Mouse (Mus musculus): ENCODE results near the gene Slc22a15. TPM values are rescaled to one million over a fixed set of nuclear protein-coding genes. Genes with fewer than 3 reads are reported as not detected.

The Slc22a15 gene
- polyA plus RNA-seq, 1 experiment from 2014 or later, result 4.5 TPM

- Histone ChIP-seq H3K9me3 (no peaks in the 10 kb centered on the region), H3K4me1 (0 out of 2 replicates have a peak, but pooled peaks cover 3% of the 10 kb centered on the region), H3K27ac (replicated peaks) (no peak overlapping the region), H3K9ac (replicated peaks) (no peak overlapping the region), H3K36me3 (no peaks in the 10 kb centered on the region), H3K27me3 (no peaks in the 10 kb centered on the region), H3K4me2 (replicated peaks) (no peak overlapping the region), H3K4me3 (no peak overlapping the region)
- no peak for ATAC-seq (replicated peaks)
- WGBS, result 84% methylated on average over 4 of the region's 4 CpGs
These were observed 16.2 kb upstream of the Slc22a15 start for GRCm38 (mm10) chr3:101940418-101940817.

GRCm38 (mm10) chr3:101939865-101940264, 15.6 kb upstream of the Slc22a15 start:
- 88% methylated on average over 3 of the region's 3 CpGs for WGBS
- no peak for ATAC-seq (replicated peaks)

GRCm38 (mm10) chr3:101939152-101939551, 14.9 kb upstream of the Slc22a15 start:
- Histone ChIP-seq H3K9me3 (no peaks in the 10 kb centered on the region), H3K9ac (replicated peaks) (no peak overlapping the region), H3K4me3 (no peak overlapping the region), H3K27me3 (no peaks in the 10 kb centered on the region), H3K4me1 (0 out of 2 replicates have a peak, but pooled peaks cover 3% of the 10 kb centered on the region), H3K27ac (replicated peaks) (no peak overlapping the region), H3K36me3 (no peaks in the 10 kb centered on the region), H3K4me2 (replicated peaks) (no peak overlapping the region)
- 80% methylated on average over 7 of the region's 7 CpGs for WGBS
- no peak for ATAC-seq (replicated peaks)

More at GRCm38 (mm10) chr3:101939865-101940264, 15.6 kb upstream of the Slc22a15 start:
- H3K4me2 ChIP-seq (replicated peaks), result no peak overlapping the region
- H3K36me3 ChIP-seq, result no peaks in the 10 kb centered on the region
- no peak overlapping the region for H3K9ac ChIP-seq (replicated peaks)
- 0 out of 2 replicates have a peak, but pooled peaks cover 3% of the 10 kb centered on the region for H3K4me1 ChIP-seq
- no peaks in the 10 kb centered on the region for H3K9me3 ChIP-seq
- H3K27ac ChIP-seq (replicated peaks), result no peak overlapping the region
- no peak overlapping the region for H3K4me3 ChIP-seq
- H3K27me3 ChIP-seq, result no peaks in the 10 kb centered on the region

- no peak for ATAC-seq (replicated peaks)
- Histone ChIP-seq H3K9me3 (no peaks in the 10 kb centered on the region), H3K27me3 (no peaks in the 10 kb centered on the region), H3K9ac (replicated peaks) (no peak overlapping the region), H3K4me3 (no peak overlapping the region), H3K27ac (replicated peaks) (no peak overlapping the region), H3K36me3 (no peaks in the 10 kb centered on the region), H3K4me1 (0 out of 2 replicates have a peak, but pooled peaks cover 3% of the 10 kb centered on the region), H3K4me2 (replicated peaks) (no peak overlapping the region)
- 32% methylated on average over 3 of the region's 3 CpGs for WGBS
These were observed 12.1 kb upstream of the Slc22a15 start for GRCm38 (mm10) chr3:101936369-101936768.

- H3K27ac ChIP-seq (replicated peaks), result no peak overlapping the region
- no peak overlapping the region for H3K9ac ChIP-seq (replicated peaks)
- H3K36me3 ChIP-seq, result no peaks in the 10 kb centered on the region
- no peak overlapping the region for H3K4me2 ChIP-seq (replicated peaks)
- H3K27me3 ChIP-seq, result no peaks in the 10 kb centered on the region
- H3K4me1 ChIP-seq, result 0 out of 2 replicates have a peak, but pooled peaks cover 8% of the 10 kb centered on the region
- WGBS, result 93% methylated on average over 2 of the region's 2 CpGs
- H3K9me3 ChIP-seq, result no peaks in the 10 kb centered on the region
- ATAC-seq (replicated peaks), result no peak
- H3K4me3 ChIP-seq, result no peak overlapping the region
These were observed 9.6 kb upstream of the Slc22a15 start for GRCm38 (mm10) chr3:101933820-101934219.

DNA sequence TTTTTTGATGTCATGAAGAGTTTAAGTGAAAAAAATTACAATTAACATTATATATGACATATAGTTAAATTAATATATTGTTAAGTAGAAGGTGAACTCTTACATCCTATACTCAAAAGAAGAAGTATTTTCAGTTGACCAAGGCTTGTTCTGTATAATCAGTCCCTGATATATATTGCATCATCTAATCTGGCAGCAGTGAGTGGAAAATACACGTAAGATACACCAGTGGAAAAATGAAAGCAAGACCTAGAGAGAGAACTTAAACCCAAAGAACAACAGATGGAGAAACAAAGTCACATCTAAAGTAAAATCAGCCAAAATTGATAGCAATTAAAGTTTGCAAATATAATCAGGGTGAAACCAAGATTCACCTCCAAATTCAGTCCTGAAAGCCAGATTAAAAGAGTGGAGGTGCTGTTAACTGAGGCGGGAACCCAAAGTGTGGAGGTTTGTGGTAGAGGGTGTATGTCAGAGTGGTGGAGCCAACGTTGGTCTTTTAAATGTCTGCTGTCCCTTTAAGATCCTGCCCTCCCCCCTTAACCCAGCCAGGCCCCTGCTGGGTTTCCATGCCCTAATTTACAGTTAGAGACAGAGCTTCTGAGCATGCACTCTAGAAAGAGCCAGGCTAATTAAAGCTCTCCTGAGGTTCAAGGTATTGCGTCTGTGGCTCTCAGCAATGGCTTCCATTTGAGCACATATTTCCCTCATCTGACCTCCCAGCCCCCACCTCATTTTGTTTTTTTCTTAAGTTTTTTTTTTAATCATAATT, 5.0 kb upstream of the Slc22a15 start:
- H3K9ac ChIP-seq (replicated peaks), result no peak overlapping the region
- no peak overlapping the region for H3K4me2 ChIP-seq (replicated peaks)
- no peak overlapping the region for H3K4me3 ChIP-seq
- no peaks in the 10 kb centered on the region for H3K27me3 ChIP-seq
- WGBS, result 41% methylated on average over 4 of the region's 4 CpGs
- no peaks in the 10 kb centered on the region for H3K36me3 ChIP-seq
- peaks cover 19% of the 10 kb centered on the region for H3K4me1 ChIP-seq
- ATAC-seq (replicated peaks), result no peak
- no peaks in the 10 kb centered on the region for H3K9me3 ChIP-seq
- H3K27ac ChIP-seq (replicated peaks), result no peak overlapping the region

DNA sequence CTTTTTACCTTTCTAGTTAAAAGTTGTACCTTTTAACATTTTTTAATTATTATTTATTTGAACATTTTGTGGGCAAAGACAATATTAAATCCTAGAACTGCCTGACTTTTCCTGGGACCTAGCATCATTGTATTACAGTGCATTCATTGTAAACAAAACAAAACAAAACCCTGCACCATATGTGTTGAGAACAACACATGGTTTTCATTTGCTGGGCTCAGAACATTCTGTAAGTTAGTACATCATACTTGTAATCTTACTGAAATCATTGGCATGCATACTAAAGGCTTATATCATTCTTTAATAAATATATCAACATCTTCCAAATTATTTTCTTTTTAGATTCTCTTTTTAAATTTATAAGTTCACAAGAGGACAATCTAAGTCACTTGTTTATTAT, 2.4 kb upstream of the Slc22a15 start:
- no peak for ATAC-seq (replicated peaks)
- Histone ChIP-seq H3K9ac (replicated peaks) (no peak overlapping the region), H3K27ac (replicated peaks) (no peak overlapping the region), H3K4me2 (replicated peaks) (no peak overlapping the region), H3K36me3 (no peaks in the 10 kb centered on the region), H3K4me3 (no peak overlapping the region), H3K4me1 (peaks cover 22% of the 10 kb centered on the region), H3K9me3 (no peaks in the 10 kb centered on the region), H3K27me3 (no peaks in the 10 kb centered on the region)

DNA sequence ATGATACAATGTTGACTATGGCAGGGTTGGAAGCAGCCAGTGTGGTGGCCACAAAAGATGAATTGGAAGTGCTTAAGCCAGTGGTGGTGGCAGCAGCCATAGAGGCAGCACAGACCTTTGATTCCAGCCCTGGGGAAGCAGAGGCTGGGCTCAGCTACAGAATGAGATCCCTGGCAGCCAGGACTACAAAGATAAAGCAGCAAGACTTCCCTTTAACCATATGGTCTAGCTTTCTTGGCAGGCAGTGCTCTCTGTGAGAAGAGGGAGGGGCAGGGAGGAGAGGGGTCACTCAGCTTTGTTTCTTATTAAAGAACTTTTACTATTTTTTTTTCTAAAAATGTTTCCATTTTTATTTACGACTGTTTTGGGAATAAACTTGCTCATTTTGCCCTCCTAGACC, 1.4 kb upstream of the Slc22a15 start:
- no peaks in the 10 kb centered on the region for H3K27me3 ChIP-seq
- H3K36me3 ChIP-seq, result no peaks in the 10 kb centered on the region
- H3K4me1 ChIP-seq, result peaks cover 21% of the 10 kb centered on the region
- peak overlapping the region; percentile 19 for H3K27ac ChIP-seq (replicated peaks)
- no peak overlapping the region for H3K4me2 ChIP-seq (replicated peaks)
- H3K4me3 ChIP-seq, result no peak overlapping the region
- H3K9ac ChIP-seq (replicated peaks), result no peak overlapping the region
- 56% methylated on average over 1 of the region's 1 CpGs for WGBS
- no peaks in the 10 kb centered on the region for H3K9me3 ChIP-seq
- ATAC-seq (replicated peaks), result peak; percentile 30

GRCm38 (mm10) chr3:101922366-101922765, 1.9 kb downstream of the Slc22a15 start:
- H3K27ac ChIP-seq (replicated peaks), result no peak overlapping the region
- ATAC-seq (replicated peaks), result no peak
- no peaks in the 10 kb centered on the region for H3K9me3 ChIP-seq
- no peak overlapping the region for H3K4me3 ChIP-seq
- H3K4me2 ChIP-seq (replicated peaks), result no peak overlapping the region
- WGBS, result 86% methylated on average over 7 of the region's 7 CpGs
- H3K27me3 ChIP-seq, result no peaks in the 10 kb centered on the region
- H3K4me1 ChIP-seq, result peaks cover 17% of the 10 kb centered on the region
- no peaks in the 10 kb centered on the region for H3K36me3 ChIP-seq
- no peak overlapping the region for H3K9ac ChIP-seq (replicated peaks)

- Histone ChIP-seq H3K9me3 (no peaks in the 10 kb centered on the region), H3K36me3 (no peaks in the 10 kb centered on the region), H3K4me1 (peaks cover 6% of the 10 kb centered on the region), H3K27ac (replicated peaks) (no peak overlapping the region), H3K27me3 (no peaks in the 10 kb centered on the region), H3K4me3 (no peak overlapping the region), H3K4me2 (replicated peaks) (no peak overlapping the region), H3K9ac (replicated peaks) (no peak overlapping the region)
- WGBS, result 96% methylated on average over 3 of the region's 3 CpGs
- no peak for ATAC-seq (replicated peaks)
These were observed 5.7 kb downstream of the Slc22a15 start for GRCm38 (mm10) chr3:101918526-101918925.

DNA sequence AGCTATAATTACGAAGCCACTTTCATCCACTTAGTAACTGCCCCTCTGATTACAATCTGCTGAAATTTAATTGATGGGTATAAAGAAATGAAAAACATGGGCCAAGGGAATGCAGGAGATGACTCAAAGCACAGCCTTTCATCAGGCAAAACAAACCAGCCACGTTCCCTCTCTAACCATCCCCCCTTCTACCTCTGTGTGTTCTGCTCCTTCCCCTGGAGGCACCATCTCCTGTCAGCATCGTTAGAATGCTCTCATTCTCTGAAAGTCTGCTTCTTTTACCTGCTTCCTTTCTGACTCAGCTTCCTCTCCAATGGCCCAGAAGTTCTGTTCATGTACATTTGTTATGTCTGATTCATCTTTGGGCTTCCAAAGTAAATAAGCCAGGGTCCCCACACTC, 6.6 kb downstream of the Slc22a15 start:
- H3K27me3 ChIP-seq, result no peaks in the 10 kb centered on the region
- 0 out of 2 replicates have a peak, but pooled peaks have one; percentile 19 for ATAC-seq (replicated peaks)
- no peak overlapping the region for H3K9ac ChIP-seq (replicated peaks)
- H3K9me3 ChIP-seq, result no peaks in the 10 kb centered on the region
- H3K36me3 ChIP-seq, result 0 out of 2 replicates have a peak, but pooled peaks cover 2% of the 10 kb centered on the region
- H3K4me2 ChIP-seq (replicated peaks), result no peak overlapping the region
- WGBS, result 33% methylated on average over 3 of the region's 3 CpGs
- H3K27ac ChIP-seq (replicated peaks), result peak overlapping the region; percentile 46; the same call in 1 of the 2 replicates
- no peak overlapping the region for H3K4me3 ChIP-seq
- 0 out of 2 replicates have a peak, but pooled peaks cover 2% of the 10 kb centered on the region for H3K4me1 ChIP-seq

DNA sequence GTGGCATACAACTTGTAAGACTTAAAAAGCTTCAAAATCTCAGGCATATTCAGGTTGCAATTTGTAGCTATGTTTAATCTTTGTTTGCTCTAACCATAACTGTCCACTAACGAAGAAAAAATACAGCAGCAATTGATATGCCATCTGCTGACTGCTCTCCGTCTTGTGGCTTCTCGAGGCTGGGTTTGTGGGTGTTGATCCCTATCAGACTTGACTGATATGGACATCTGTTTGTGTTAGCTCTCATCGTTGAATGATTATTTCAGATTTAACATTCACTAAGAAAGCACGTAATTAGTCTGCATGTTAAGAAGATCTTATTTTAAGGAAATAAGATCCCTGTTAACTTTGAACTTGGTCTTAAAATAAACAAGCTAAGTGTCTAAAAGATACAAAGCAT, 7.7 kb downstream of the Slc22a15 start:
- Histone ChIP-seq H3K36me3 (0 out of 2 replicates have a peak, but pooled peaks cover 2% of the 10 kb centered on the region), H3K4me2 (replicated peaks) (no peak overlapping the region), H3K9me3 (no peaks in the 10 kb centered on the region), H3K27ac (replicated peaks) (no peak overlapping the region), H3K4me3 (no peak overlapping the region), H3K9ac (replicated peaks) (no peak overlapping the region), H3K4me1 (0 out of 2 replicates have a peak, but pooled peaks cover 2% of the 10 kb centered on the region), H3K27me3 (no peaks in the 10 kb centered on the region)
- no peak for ATAC-seq (replicated peaks)
- WGBS, result 47% methylated on average over 5 of the region's 5 CpGs
